Mouse (Mus musculus) E14TG2a.4 (cell line): Measurements from ENCODE around the gene Mtus2.

Source experiments
- CTCF ChIP-seq: conservative IDR thresholded peaks from 2 replicates; pipeline ENCODE4 v1.5.1; 2014; ENCODE audit warnings: low read length
- NANOG ChIP-seq: IDR thresholded peaks from 2 replicates; pipeline ENCODE4 v1.6.1; 2014; ENCODE audit warnings: borderline replicate concordance, low read length, mixed read lengths
- POU5F1 ChIP-seq: IDR thresholded peaks from 2 replicates; pipeline ENCODE4 v1.6.1; 2014; ENCODE audit warnings: low read length, borderline replicate concordance

GRCm38 (mm10) chr5:148130691-148131457 lies 173.8 kb downstream of the Mtus2 start:
- no peak for TF ChIP-seq CTCF
- no peak for TF ChIP-seq NANOG
- TF ChIP-seq POU5F1: no peak
